Mouse (Mus musculus): ENCODE results near the gene Zc3hc1. TPM values are rescaled to one million over a fixed set of nuclear protein-coding genes. Genes with fewer than 3 reads are reported as not detected.

Zc3hc1 gene
- total RNA-seq (2012; rRNA removed) = 50.5 and 64.4 TPM in 2 replicates

DNA sequence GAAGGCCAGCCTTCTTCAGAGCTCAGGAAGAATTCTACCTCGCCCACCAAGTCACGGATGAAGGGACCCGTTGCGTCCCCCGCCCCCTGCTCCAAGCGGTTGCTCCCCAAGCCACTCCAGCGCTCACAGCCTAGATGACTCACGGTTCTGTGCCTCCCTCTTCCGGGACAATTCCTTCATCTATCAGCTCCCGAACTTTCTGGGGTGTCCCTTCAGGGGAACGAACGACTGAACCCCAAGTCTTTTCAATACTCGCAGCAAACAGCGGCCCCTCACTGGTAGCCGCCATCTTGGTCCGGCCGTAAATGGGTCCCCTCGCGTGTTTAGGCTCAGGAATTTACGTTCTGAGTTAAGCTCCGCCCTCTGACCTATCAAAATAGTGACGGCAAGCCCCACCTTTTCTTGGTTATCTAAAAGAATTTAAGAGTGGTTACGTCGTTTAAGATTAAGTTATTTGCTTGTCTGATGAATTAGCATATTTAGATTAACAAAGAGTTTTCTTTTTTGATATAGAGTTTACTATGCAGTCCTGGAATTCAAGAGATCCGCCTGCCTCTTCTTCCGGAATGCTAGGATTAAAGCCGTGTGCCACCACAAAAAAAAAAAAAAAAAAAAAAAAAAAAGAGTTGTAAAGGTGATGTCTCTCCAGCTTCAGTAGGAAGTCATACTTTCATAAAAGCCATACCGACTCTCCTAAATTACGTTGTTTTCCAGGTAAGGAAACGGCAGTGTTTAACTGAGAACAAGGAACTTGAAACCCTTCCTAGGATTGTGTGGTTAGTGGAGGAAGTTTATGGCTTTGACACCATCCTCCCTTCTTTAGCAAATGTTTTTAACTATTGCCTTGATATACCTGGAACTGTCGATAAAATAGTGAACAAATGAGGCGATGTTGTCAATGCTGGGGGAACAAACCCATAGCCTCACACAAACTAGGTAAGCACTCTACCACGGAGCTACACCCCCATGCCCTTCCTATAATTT lies at the start of gene Zc3hc1:
Gene Zc3hc1, minus strand, starts transcription at position 315 of the 984 bp plus-strand sequence.
- Histone ChIP-seq H3K9ac (ENCODE audit: insufficient read depth, low read depth, low read length, poor library complexity, severe bottlenecking) (peak within 1 kb of the TSS; percentile 98), H3K4me3 (ENCODE audit: insufficient read depth in 1 of 2, low read depth in 1 of 2, low read length in 2 of 2, poor library complexity in 1 of 2, severe bottlenecking in 1 of 2) (peak within 1 kb of the TSS; percentile 100), H3K36me3 (ENCODE audit: control insufficient read depth, insufficient read depth, low read length, poor library complexity, severe bottlenecking) (peaks cover 5% of the 10 kb centered on the region), H3K4me1 (ENCODE audit: control insufficient read depth in 2 of 2, insufficient read depth in 2 of 2, low read length in 2 of 2, poor library complexity in 1 of 2) (peaks cover 0 to 2% of the 10 kb centered on the region in 2 experiments; a peak in 1 of 4 replicates), H3K27ac (ENCODE audit: insufficient read depth, low read depth, low read length, poor library complexity, severe bottlenecking) (peak within 1 kb of the TSS; percentile 72), H3K9me3 (ENCODE audit: control insufficient read depth, insufficient read depth, low read depth, low read length) (no peaks in the 10 kb centered on the region)
- DNase-seq (ENCODE audit: low read depth, low spot score) = peak; percentile 76
- in situ Hi-C loops (cut with MboI; ENCODE audit: low sequenced_read_pairs in 2 of 2, unreplicated experiment in 2 of 2) = no loop called here
- TF ChIP-seq HCFC1 (IDR thresholded peaks at IDR 0.05; ENCODE audit: borderline replicate concordance, insufficient read depth, low read length) (peak; percentile 82), ZNF384 (IDR thresholded peaks at IDR 0.05; ENCODE audit: low read depth, low read length) (peak; percentile 93), CHD2 (IDR thresholded peaks at IDR 0.05; ENCODE audit: low read depth, low read length) (no peak; the same call in 1 of the 2 replicates), MAFK (IDR thresholded peaks at IDR 0.05; ENCODE audit: insufficient read depth, low read depth, low read length) (no peak), ZC3H11A (IDR thresholded peaks at IDR 0.05; ENCODE audit: borderline replicate concordance, low read depth, low read length) (no peak)

DNA sequence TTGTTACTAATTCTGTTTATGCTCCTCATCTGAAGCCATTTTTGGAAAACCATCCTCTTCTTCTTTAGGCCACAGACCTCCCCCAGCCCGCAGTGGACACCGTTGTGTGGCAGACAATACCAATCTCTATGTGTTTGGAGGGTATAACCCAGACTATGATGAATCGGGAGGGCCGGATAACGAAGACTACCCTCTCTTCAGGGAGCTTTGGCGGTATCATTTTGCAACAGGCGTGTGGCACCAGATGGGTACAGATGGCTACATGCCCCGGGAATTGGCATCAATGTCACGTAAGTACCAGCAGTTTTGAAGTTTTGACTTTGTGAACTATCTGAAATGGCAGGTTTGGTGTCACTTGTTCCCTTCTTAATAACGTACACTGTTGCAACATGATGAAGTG lies 48.7 kb upstream of the Zc3hc1 start:
- Histone ChIP-seq H3K9ac (ENCODE audit: insufficient read depth, low read depth, low read length, poor library complexity, severe bottlenecking) (no peak overlapping the region), H3K4me3 (ENCODE audit: insufficient read depth in 1 of 2, low read depth in 1 of 2, low read length in 2 of 2, poor library complexity in 1 of 2, severe bottlenecking in 1 of 2) (no peak overlapping the region), H3K4me1 (ENCODE audit: control insufficient read depth in 2 of 2, insufficient read depth in 2 of 2, low read length in 2 of 2, poor library complexity in 1 of 2) (peaks cover 0 to 2% of the 10 kb centered on the region in 2 experiments; a peak in 1 of 4 replicates), H3K27ac (ENCODE audit: insufficient read depth, low read depth, low read length, poor library complexity, severe bottlenecking) (no peak overlapping the region), H3K36me3 (ENCODE audit: control insufficient read depth, insufficient read depth, low read length, poor library complexity, severe bottlenecking) (no peaks in the 10 kb centered on the region; the same call in 1 of the 2 replicates), H3K9me3 (ENCODE audit: control insufficient read depth, insufficient read depth, low read depth, low read length) (no peaks in the 10 kb centered on the region)
- in situ Hi-C loops (cut with MboI; ENCODE audit: low sequenced_read_pairs in 2 of 2, unreplicated experiment in 2 of 2) = no loop called here
- DNase-seq (ENCODE audit: low read depth, low spot score) = no peak
- TF ChIP-seq ZNF384 (IDR thresholded peaks at IDR 0.05; ENCODE audit: low read depth, low read length) (no peak), MAFK (IDR thresholded peaks at IDR 0.05; ENCODE audit: insufficient read depth, low read depth, low read length) (no peak)

DNA sequence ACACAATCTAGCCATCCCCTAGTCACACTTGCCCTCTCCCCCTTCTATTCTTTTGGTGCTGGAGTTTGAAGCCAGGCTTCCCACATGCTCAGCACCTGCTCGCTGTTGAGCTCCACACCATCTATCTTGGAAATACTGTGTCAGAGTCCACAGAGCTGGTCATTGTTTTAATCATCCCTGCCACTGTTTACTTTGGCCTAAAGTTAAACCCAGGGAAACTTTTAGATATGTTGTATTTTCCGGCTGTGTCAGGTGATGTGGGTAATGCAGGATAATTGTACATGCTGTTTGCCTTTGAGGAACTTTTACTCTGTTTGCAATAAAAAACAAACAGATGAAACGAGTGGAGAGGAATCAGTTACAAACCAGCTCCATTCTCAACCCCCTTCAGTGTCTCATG lies 46.2 kb upstream of the Zc3hc1 start:
- no peaks in the 10 kb centered on the region for H3K9me3 ChIP-seq (ENCODE audit: control insufficient read depth, insufficient read depth, low read depth, low read length)
- no peak for DNase-seq (ENCODE audit: low read depth, low spot score)
- no peak overlapping the region for H3K9ac ChIP-seq (ENCODE audit: insufficient read depth, low read depth, low read length, poor library complexity, severe bottlenecking)
- H3K27ac ChIP-seq (ENCODE audit: insufficient read depth, low read depth, low read length, poor library complexity, severe bottlenecking) = no peak overlapping the region
- no peaks in the 10 kb centered on the region; the same call in 1 of the 2 replicates for H3K36me3 ChIP-seq (ENCODE audit: control insufficient read depth, insufficient read depth, low read length, poor library complexity, severe bottlenecking)
- H3K4me1 ChIP-seq (ENCODE audit: control insufficient read depth in 2 of 2, insufficient read depth in 2 of 2, low read length in 2 of 2, poor library complexity in 1 of 2) = peaks cover 0 to 2% of the 10 kb centered on the region in 2 experiments; a peak in 1 of 4 replicates
- H3K4me3 ChIP-seq (ENCODE audit: insufficient read depth in 1 of 2, low read depth in 1 of 2, low read length in 2 of 2, poor library complexity in 1 of 2, severe bottlenecking in 1 of 2) = no peak overlapping the region
- in situ Hi-C loops (cut with MboI; ENCODE audit: low sequenced_read_pairs in 2 of 2, unreplicated experiment in 2 of 2) = no loop called here
- TF ChIP-seq HCFC1 (IDR thresholded peaks at IDR 0.05; ENCODE audit: borderline replicate concordance, insufficient read depth, low read length) (no peak), ZC3H11A (IDR thresholded peaks at IDR 0.05; ENCODE audit: borderline replicate concordance, low read depth, low read length) (no peak), ZNF384 (IDR thresholded peaks at IDR 0.05; ENCODE audit: low read depth, low read length) (no peak), CHD2 (IDR thresholded peaks at IDR 0.05; ENCODE audit: low read depth, low read length) (no peak), MAFK (IDR thresholded peaks at IDR 0.05; ENCODE audit: insufficient read depth, low read depth, low read length) (no peak)

DNA sequence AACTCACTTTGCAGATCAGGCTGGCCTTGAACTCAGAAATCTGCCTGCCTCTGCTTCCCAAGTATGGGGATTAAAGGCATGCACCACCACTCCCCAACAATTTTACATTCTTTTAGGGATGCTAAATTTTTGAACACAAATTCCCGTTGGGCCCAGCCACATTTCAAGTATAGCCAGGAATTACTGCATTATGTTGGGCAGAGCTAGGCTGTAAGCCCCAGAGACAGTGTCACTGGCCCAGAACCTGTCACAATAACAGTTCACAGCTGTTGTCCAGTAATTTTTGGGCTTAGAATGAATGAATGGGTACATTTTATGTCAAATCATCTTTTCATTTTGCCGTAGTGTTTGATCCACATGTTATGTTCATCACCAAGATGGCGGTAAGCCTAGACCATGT lies 45.6 kb upstream of the Zc3hc1 start:
- Histone ChIP-seq H3K9ac (ENCODE audit: insufficient read depth, low read depth, low read length, poor library complexity, severe bottlenecking) (no peak overlapping the region), H3K4me1 (ENCODE audit: control insufficient read depth in 2 of 2, insufficient read depth in 2 of 2, low read length in 2 of 2, poor library complexity in 1 of 2) (peaks cover 0 to 2% of the 10 kb centered on the region in 2 experiments; a peak in 1 of 4 replicates), H3K9me3 (ENCODE audit: control insufficient read depth, insufficient read depth, low read depth, low read length) (no peaks in the 10 kb centered on the region), H3K36me3 (ENCODE audit: control insufficient read depth, insufficient read depth, low read length, poor library complexity, severe bottlenecking) (no peaks in the 10 kb centered on the region), H3K27ac (ENCODE audit: insufficient read depth, low read depth, low read length, poor library complexity, severe bottlenecking) (no peak overlapping the region), H3K4me3 (ENCODE audit: insufficient read depth in 1 of 2, low read depth in 1 of 2, low read length in 2 of 2, poor library complexity in 1 of 2, severe bottlenecking in 1 of 2) (no peak overlapping the region)
- in situ Hi-C loops (cut with MboI; ENCODE audit: low sequenced_read_pairs in 2 of 2, unreplicated experiment in 2 of 2) = no loop called here
- TF ChIP-seq ZNF384 (IDR thresholded peaks at IDR 0.05; ENCODE audit: low read depth, low read length) = no peak
- no peak for TF ChIP-seq ZC3H11A (IDR thresholded peaks at IDR 0.05; ENCODE audit: borderline replicate concordance, low read depth, low read length)
- TF ChIP-seq HCFC1 (IDR thresholded peaks at IDR 0.05; ENCODE audit: borderline replicate concordance, insufficient read depth, low read length) = no peak
- TF ChIP-seq CHD2 (IDR thresholded peaks at IDR 0.05; ENCODE audit: low read depth, low read length) = no peak
- no peak for TF ChIP-seq MAFK (IDR thresholded peaks at IDR 0.05; ENCODE audit: insufficient read depth, low read depth, low read length)
- no peak for DNase-seq (ENCODE audit: low read depth, low spot score)

Data from ES-E14 (cell line).